Mouse (Mus musculus) cerebellum, postnatal 4 days (tissue): ENCODE data around the gene Dock1.

ENCODE experiments used
- DNase-seq, 2 experiments: peaks; one replicate each; pipeline ENCODE4 v3.0.0; 2022; ENCODE audit warnings: low spot score in 2 of 2, mixed read lengths in 1 of 2

The Dock1 gene

DNA sequence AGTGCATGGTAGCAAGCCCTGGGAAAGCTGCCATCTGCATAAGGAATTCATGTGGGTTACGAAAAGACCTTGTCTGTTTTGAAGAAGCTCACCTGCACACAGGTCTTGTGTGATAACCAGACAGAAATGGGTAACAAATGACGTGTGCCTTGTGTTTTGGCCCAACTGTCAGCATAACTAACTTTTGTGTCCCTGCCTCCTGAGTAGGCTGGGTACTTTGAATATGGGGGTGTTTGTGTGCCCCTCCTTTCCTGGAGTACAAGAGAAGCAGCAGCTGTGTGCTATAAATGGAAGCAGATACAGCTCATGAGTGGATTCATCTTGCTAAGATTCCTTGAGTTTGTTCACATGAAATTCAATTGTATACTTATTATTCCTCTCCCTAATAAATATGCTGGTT, 480.5 kb downstream of the Dock1 start:
- DNase-seq: no peak

DNA sequence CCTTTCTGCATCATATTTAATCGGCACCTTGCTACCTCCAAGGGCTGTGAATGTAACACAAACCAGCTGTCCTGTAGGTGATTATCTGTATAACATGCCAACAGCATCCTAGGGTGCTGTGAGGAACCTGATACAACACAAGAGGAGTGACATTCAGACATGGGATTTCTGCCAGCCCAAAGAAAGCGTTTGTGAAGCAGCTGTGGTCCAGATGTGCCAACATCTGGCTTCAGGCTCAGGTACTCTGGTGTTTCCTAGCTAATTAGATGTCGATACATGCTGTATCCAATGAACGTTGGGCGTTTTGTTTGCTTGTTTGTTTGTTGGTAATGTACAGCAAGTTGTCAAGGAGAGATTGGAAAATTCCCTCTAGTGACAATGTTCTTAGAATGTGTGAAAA, 487.1 kb downstream of the Dock1 start:
- no peak for DNase-seq

DNA sequence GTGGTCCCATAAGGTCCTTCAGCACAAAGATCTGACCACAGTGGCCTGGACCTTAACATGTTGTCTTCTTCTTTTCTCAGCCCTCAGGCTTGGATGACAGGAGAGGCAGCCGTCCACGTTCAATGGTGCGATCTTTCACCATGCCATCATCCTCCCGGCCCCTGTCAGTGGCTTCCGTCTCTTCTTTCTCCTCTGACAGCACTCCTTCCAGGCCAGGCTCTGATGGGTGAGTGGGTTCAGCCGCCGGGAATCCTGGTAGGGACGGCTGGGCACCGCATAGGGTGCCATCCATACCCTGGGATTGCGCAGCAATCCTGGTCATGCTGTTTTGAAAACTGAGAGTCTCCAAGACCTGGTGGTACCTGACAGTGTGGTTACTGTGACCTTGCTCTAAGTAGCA, 487.9 kb downstream of the Dock1 start:
- no peak for DNase-seq

DNA sequence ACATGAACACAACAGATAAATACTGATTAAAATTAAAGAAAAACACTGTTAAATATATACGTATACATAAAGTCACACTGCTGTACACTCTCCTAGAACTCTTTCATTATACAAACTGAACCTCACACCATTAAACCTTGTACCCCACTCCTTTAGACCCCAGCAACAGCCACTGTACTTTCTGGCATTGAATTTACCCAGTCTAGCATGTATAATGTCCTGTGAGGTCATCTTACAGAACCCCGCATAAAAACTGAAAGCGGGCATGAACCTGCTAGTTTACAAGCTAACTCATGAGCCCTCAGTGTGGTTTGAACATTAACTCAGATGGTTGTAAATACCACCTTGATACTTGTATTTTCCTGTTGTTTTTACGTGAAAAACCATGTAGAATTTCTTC, 489.2 kb downstream of the Dock1 start:
- DNase-seq: no peak

DNA sequence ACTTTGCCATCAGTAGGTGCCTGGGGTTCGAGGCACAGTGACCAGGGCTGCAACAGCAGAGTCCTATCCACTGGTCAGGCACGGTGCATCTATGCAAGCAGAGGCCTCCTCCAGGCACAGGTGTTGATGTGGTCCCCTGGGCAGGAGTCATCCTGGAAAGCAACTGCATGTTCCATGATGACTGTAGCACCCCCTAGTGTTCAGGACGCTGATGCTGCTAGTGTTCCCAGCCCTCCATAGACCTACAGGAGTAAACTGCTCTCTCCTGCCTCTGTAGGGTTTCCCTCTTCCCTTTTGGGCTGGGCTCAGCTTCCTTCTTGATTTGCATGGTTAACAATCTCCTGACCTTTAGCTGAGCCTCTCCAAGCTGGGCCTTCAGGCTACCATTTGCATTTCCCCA, 494.7 kb downstream of the Dock1 start:
- DNase-seq: peak in 1 of 2 experiments; percentile 41

DNA sequence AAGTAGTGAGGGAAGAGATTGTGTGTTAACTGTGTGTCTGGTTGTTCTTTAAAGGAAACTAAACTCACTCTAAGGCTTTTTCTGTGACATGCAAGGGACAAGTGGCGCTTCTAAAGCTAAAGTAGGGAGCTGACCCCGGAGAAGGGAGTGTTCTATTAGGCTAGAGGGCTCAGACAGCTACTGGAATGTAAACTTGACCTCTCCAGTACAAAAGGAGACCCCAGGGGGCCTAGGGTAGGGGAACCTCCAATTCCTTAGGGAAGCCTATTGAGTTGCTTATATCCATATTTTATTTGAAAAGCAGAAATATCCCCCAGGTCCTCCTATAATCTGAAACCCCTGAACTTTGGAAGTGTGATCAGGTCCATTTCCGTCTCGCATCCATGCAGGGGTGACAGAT, 499.5 kb downstream of the Dock1 start:
- no peak for DNase-seq

DNA sequence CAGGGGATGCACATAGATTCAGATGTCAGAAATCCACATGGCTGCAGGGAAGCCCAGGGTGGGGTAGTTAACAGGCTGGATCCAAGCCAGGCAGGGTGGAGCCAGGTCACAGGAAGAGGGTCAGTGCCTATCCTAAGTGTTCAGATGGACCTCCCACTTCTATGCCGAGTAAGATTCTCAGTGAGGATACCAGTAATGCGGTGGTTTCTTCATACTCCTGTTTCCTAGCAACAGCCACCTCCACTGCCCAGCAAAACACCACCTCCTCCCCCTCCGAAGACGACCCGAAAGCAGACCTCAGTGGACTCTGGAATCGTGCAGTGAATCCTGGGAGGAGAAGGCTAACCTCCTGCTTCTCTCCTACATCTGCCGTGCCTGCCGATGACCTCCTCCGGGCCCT, 501.8 kb downstream of the Dock1 start:
- no peak for DNase-seq

DNA sequence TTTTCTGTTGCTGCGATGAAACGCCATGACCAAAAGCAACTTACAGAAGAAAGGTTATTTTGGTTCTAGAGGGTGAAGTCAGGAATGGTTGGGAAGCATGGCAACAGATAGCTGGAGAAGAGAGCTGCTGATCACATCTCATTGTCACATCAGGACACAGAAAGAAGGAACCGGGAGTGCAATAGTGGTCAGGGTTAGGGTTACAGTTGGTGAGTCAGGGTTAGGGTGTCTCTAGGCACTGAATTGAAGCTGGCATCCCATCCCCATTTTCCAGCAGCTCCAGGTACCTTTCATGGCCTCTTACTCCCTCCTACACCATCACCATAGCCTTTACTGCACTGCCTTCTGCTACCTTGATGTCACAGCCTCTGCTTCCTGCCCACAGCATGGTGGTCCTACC, 523.7 kb downstream of the Dock1 start:
- no peak for DNase-seq

DNA sequence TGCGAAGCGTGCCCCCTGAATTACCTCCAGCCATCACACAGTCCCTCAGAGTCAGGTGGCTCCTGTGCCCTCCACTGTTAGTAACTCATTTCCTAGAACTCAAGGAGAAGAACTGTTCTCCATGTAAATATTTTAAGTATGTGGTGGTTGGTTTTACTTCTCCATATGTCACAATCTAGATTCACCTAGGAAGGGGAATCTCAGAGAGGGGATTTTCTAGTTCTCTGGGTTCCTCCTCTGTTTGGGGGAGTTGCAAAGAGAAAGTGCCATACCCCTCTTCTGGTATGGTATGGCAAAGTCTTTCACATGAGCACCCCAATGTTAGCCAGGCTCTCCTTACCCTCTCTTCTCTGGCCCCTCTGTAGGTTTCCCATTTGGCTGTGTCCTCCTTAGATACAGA, 525.2 kb downstream of the Dock1 start:
- no peak for DNase-seq

DNA sequence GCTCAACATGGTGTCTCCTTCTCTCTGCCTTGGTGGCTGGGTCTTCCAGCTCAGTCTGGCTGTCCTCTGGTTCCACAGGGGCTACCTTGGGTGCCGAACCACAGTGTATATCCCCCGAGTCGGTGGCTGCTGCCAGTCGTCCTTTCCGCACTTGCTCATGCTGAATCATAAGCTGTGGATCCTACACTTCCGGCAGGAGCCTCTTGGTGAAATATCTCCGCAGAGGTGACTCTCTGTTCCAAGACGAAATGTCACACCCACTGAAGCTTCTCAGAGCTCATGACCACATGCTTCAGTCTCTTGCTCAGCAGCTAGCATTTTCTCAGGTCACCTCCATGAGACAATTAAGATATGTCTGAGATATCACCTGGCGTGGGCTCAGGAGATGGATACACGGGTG, 526.4 kb downstream of the Dock1 start:
- DNase-seq: no peak

DNA sequence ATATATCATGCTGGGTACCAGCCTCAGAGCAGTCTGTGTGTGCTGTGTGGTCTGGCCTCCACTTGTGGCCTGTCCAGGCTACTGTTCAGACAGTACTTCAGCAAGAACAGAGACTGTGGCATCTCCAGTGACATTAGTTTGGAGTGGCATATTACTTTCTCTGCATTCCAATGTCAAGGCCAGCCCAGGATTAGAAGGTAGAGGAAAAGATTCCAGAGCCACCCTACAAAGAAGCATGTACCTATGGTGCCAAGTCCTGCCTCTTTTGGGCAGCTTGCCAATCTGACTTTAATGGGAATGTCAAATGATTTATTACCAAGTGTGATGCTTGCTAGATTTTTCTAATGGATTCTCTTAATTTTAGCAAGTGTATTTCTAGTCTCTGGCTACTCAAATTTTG, 533.5 kb downstream of the Dock1 start:
- no peak for DNase-seq

DNA sequence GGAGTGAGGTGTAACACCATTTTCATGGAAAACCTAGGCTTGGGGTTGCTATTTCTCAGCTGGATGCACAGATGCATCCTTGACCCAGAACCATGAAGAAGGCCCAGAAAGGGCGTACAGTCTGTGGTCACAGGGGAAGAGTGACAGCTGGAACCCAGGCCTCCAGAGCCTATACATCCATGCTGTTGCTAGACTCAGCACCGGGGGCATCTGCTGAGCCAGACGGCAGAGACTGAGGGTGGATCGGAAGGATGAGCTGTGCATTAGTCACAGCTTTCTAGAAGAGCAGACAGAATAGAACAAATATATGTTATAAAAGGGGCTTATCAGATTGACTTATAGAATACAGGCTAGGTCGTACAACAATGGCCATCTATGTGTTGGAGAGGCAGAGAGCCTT, 534.7 kb downstream of the Dock1 start:
- no peak for DNase-seq

DNA sequence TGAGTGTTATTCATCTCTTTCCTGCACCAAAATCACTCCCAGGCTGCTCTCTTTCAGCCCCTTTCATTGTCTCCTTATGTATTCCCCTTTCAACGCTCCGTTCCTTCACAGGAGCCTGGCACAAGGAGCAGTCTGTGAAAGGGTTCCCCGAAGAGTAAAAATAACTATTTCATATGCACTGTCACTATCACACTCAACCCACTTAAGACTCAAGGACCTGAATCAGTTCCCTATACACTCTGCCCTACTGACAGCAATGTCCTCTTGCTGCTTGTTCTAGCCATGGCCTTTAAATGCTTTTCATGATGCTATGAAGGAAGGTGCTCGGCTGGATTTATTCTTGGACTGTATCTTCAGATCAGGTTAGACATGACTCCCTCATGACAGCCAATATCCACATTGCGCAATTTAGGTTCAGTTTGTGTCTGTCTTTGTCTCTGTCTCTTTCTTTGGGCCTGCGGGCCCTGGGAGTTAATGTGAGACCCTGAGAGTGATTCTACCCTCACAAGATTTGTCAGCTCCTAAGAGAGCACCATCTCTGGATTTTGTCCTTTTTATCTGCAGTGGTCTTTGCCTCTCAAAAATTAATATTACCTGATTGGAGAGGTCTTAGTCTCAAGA, 538.6 kb downstream of the Dock1 start:
- no peak for DNase-seq

DNA sequence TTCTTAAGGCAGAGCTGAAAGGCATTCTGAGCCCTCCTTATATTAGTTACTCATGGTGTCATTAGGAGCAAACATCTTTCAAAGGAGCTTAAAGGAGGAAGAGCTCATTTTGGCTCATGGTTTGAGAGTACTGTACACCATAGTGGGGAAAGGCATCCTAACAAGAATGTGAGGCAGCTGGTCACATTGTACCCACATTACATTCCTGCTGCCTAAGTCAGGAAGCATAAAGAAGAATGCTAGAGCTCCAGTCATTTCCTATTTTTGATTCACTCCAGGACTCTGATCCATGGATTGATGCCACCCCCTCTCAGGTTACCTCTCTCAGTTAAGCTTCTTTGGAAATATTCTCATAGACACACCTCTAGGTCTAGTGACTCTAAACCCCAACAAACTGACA, 539.8 kb downstream of the Dock1 start:
- no peak for DNase-seq

DNA sequence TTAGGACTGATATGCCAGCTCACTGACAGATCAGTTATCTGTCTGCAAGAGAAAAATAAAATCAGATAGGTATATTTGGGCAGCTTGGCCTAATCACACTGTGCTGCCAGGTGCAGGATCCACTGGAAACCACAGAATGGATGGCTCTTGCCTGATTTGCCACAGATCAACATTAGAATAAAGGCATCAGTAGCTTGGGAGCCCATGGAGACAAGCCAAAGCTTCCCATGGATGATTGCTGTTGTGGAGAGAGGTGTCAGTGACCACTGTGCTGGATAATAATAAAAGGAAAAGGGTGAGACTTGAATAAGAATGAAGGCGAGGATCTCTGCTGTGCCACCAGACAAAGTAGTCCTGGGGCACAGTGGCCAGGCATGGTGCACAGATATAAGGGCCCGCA, 540.4 kb downstream of the Dock1 start:
- DNase-seq: no peak

DNA sequence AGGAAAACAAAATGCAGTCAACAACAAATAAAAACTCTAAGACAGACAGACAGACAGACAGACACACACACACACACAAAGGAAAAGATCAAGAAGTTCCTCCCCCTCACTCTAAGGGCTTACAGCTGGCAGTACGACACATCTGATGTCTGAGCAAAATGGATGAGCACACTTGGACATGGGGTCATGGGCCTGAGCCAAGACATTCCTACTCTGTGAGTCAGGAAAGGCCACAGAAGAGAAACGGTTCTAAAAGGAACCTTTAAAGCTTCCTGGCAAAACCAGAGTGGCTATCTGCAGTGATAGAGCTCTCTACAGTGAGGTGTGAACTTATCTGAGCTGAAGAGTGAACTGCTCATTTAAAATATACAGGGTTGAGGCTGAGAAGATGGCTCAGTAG, 542.1 kb downstream of the Dock1 start:
- no peak for DNase-seq

DNA sequence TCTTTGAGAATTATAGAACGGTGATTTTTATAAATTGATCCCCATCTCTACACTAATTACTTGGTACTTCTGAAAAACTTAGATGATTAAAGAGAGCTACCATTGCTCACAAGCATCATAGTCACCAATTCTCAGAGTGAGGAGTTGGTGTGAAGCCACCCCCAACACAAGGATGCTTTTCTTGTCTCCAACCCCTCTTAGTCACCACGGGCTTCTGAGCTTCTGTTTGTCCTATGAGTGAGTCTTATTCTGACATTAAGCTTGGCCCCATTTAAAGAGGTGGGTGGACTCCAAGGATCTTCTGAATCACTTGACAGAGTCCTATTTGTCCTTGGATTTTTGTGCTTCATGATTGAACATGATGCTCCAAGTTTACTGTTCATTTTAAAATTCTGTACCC, 551.0 kb downstream of the Dock1 start:
- no peak for DNase-seq
